Mouse (Mus musculus): ENCODE measurements around the gene Apba3. TPM values are rescaled to one million over a fixed set of nuclear protein-coding genes. Genes with fewer than 3 reads are reported as not detected.
"Not testable (repeated sequence)": the region's sequence is repeated elsewhere in the genome, so short reads cannot be mapped to it uniquely, and the experiment has no call there.

The Apba3 gene
- 45.2 and 47.0 TPM in 2 replicates for polyA plus RNA-seq (2012; rRNA removed)

DNA sequence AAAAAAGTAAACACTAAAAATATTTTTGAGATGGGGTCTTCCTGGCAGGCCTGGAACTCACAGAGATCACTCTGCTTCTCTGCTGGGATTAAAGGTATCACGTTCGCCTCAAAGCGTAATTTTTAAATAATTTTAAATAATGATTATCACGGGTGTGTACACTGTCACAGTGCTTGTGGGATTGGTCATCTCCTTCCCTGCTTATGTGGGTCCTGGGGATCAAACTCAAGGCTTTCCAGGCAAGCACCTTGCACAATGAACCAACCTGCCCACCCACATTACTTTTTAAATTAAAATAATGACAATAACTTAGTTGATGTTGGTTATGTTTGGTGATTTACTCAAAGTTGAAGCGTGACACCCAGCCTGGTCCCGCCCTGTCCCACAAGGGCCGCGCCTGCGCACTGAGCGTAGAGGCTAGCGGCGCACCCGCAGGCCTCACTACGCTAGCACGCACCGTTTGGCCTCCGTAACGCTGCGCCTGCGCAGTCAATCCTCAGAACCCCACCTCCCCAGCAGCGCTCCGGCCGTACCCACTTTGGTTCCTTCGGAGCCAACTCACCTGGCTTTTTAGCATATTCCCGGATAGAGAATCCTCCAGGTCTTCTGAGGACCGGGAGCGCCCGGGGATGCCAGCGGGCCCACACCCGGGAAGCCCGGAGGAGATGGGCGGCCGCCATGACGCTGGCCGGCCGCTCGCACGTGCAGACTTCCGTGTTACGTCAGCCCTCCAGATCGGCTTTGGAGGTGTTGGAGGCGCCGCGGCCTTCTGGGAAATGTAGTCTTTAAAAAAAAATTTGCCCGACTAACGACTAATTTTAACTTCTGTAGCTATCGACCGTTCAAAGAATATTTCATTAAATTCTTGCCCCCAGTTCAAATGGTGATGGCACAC is at the start of gene Apba3, which contains the start of gene Mrpl54:
Gene Apba3 (plus strand): TSS at position 750 of the 895 bp plus-strand sequence.
Gene Mrpl54 (minus strand): TSS at position 724 of the 895 bp plus-strand sequence.
- DNase-seq (ENCODE audit: low read depth): peak; percentile 97
- peak; percentile 66; the same call in 1 of the 2 replicates for TF ChIP-seq POLR2A (IDR thresholded peaks at IDR 0.05; ENCODE audit: borderline replicate concordance, extremely low read depth, insufficient read depth, insufficient read length, poor library complexity, severe bottlenecking)
- no peak for TF ChIP-seq CTCF (IDR thresholded peaks at IDR 0.05; ENCODE audit: borderline replicate concordance, extremely low read depth, insufficient read depth, insufficient read length)

- TF ChIP-seq CTCF (IDR thresholded peaks at IDR 0.05; ENCODE audit: borderline replicate concordance, extremely low read depth, insufficient read depth, insufficient read length): peak; percentile 44; the same call in 1 of the 2 replicates
- DNase-seq (ENCODE audit: low read depth): peak; percentile 29
Observed at GRCm38 (mm10) chr10:81217267-81217666, 49.5 kb upstream of the Apba3 start.

GRCm38 (mm10) chr10:81217964-81218363 is 48.8 kb upstream of the Apba3 start:
- TF ChIP-seq POLR2A (IDR thresholded peaks at IDR 0.05; ENCODE audit: borderline replicate concordance, extremely low read depth, insufficient read depth, insufficient read length, poor library complexity, severe bottlenecking): no peak
- peak; percentile 85 for TF ChIP-seq CTCF (IDR thresholded peaks at IDR 0.05; ENCODE audit: borderline replicate concordance, extremely low read depth, insufficient read depth, insufficient read length)
- DNase-seq (ENCODE audit: low read depth): peak; percentile 28

DNA sequence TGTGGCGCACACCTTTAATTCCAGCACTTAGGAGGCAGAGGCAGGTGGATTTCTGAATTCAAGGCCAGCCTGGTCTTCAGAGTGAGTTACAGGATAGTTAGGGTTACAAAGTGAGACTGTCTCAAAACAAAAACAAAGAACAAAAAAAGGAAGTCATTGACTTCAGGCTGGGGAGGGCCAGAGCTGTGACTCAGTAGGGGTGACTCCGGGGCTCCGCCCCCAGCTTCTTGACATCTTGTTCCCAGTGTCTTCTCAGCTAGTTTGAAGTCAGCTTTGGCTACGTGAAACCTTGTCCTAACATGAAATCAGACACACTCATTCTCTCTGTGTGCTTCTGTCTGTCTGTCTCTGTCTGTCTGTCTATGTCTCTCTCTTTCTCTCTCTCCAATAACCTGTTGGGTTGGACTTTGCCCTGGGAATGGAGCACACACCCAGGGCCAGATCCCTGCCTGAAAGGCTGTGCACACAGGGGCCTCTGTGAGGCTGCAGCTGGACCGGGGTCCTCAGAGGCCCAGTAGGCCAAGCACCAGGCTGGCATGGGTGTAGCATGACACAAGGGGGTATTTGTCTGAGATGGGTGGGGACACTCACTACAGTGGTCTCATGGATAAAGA is 45.3 kb upstream of the Apba3 start:
- DNase-seq (ENCODE audit: low read depth): no peak
- TF ChIP-seq CTCF (IDR thresholded peaks at IDR 0.05; ENCODE audit: borderline replicate concordance, extremely low read depth, insufficient read depth, insufficient read length) (no peak), POLR2A (IDR thresholded peaks at IDR 0.05; ENCODE audit: borderline replicate concordance, extremely low read depth, insufficient read depth, insufficient read length, poor library complexity, severe bottlenecking) (no peak)

DNA sequence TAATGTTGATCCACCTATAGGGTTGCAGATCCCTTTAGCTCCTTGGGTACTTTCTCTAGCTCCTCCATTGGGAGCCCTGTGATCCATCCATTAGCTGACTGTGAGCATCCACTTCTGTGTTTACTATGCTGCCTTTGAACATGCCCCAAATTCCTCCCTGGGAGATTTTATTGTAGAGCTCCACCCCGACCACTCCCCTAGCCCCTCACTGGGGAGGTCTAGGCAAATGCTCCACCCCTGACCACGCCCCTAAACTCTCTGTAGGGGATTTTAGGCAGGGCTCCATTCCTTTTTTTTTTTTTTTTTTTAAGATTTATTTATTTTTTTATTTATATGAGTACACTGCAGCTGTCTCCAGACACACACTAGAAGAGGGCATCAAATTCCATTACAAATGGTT is 43.0 kb upstream of the Apba3 start:
- DNase-seq (ENCODE audit: low read depth): not testable (repeated sequence)

GRCm38 (mm10) chr10:81229735-81230437 is 36.9 kb upstream of the Apba3 start:
- peak; percentile 43 for DNase-seq (ENCODE audit: low read depth)
- TF ChIP-seq CTCF (IDR thresholded peaks at IDR 0.05; ENCODE audit: borderline replicate concordance, extremely low read depth, insufficient read depth, insufficient read length) (no peak), POLR2A (IDR thresholded peaks at IDR 0.05; ENCODE audit: borderline replicate concordance, extremely low read depth, insufficient read depth, insufficient read length, poor library complexity, severe bottlenecking) (no peak)

- DNase-seq (ENCODE audit: low read depth): peak; percentile 96
- peak; percentile 73 for TF ChIP-seq CTCF (IDR thresholded peaks at IDR 0.05; ENCODE audit: borderline replicate concordance, extremely low read depth, insufficient read depth, insufficient read length)
- peak; percentile 63; the same call in 1 of the 2 replicates for TF ChIP-seq POLR2A (IDR thresholded peaks at IDR 0.05; ENCODE audit: borderline replicate concordance, extremely low read depth, insufficient read depth, insufficient read length, poor library complexity, severe bottlenecking)
Observed at GRCm38 (mm10) chr10:81230438-81231332, 36.1 kb upstream of the Apba3 start, which contains the start of gene Atcay. Gene Atcay, minus strand, starts transcription at chr10:81230833.

DNA sequence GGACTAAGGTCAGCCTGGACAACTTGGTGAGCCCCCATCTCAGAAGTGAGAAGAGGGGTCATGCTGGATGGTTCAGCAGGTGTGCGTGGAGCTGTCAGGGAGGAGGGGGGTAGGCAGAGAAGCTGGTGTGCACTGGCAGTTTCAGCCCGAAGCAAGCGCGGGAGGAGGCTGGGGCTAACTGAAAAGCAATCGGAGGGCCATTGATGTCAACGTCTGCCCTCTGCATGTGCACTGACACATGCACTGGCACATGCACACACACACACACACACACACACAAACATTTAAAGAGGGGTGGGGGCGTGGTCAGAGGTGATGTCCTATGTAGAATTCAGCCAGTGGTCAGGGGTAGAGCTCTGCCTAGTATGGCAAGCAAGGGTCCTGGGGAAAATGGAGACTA is 35.3 kb upstream of the Apba3 start:
- no peak for DNase-seq (ENCODE audit: low read depth)
- TF ChIP-seq CTCF (IDR thresholded peaks at IDR 0.05; ENCODE audit: borderline replicate concordance, extremely low read depth, insufficient read depth, insufficient read length) (no peak), POLR2A (IDR thresholded peaks at IDR 0.05; ENCODE audit: borderline replicate concordance, extremely low read depth, insufficient read depth, insufficient read length, poor library complexity, severe bottlenecking) (no peak)

GRCm38 (mm10) chr10:81232580-81233225 is 34.1 kb upstream of the Apba3 start, which contains the start of gene Zfr2:
Gene Zfr2, plus strand, starts transcription at chr10:81233155.
- TF ChIP-seq CTCF (IDR thresholded peaks at IDR 0.05; ENCODE audit: borderline replicate concordance, extremely low read depth, insufficient read depth, insufficient read length) (no peak), POLR2A (IDR thresholded peaks at IDR 0.05; ENCODE audit: borderline replicate concordance, extremely low read depth, insufficient read depth, insufficient read length, poor library complexity, severe bottlenecking) (peak; percentile 60)

DNA sequence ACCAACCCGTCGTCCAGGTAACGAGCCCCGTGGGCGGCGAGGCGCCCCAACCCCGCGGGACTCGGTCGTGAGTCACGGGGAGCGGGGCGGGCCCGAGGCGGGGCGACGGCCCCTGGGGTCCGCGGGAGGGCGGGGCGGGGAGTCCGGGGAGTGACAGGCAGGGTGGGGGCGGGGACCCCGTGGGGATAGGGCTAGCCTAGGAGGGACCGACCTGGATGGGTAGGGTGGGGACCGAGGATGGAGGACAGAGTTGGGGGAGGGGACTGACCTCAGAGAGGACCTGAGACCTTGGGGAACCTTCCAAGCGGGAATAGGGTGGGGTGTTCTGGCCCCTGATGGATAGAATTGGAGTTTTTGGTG is 33.6 kb upstream of the Apba3 start:
- TF ChIP-seq CTCF (IDR thresholded peaks at IDR 0.05; ENCODE audit: borderline replicate concordance, extremely low read depth, insufficient read depth, insufficient read length): no peak
- TF ChIP-seq POLR2A (IDR thresholded peaks at IDR 0.05; ENCODE audit: borderline replicate concordance, extremely low read depth, insufficient read depth, insufficient read length, poor library complexity, severe bottlenecking): no peak
- DNase-seq (ENCODE audit: low read depth): no peak

More at GRCm38 (mm10) chr10:81232580-81233225, 34.1 kb upstream of the Apba3 start, which contains the start of gene Zfr2:
- DNase-seq (ENCODE audit: low read depth): peak; percentile 91
